Mouse (Mus musculus) brain, embryonic 14.5 days (tissue): ENCODE measurements around the gene Scel. TPM values are rescaled to one million over a fixed set of nuclear protein-coding genes. Genes with fewer than 3 reads are reported as not detected.

Source experiments
- DNase-seq: peaks from one replicate; pipeline ENCODE4 v3.0.0-alpha.2; 2011; ENCODE audit warnings: low read depth
- CTCF ChIP-seq: fragments of 200-500 bp; IDR thresholded peaks from 2 replicates; pipeline ENCODE4 v1.5.1; 2012; ENCODE audit warnings: inconsistent platforms, mild to moderate bottlenecking, moderate library complexity, borderline replicate concordance; ENCODE audit not compliant: insufficient read depth, insufficient read length; ENCODE audit errors: extremely low read depth
- POLR2A ChIP-seq: fragments of 200-500 bp; IDR thresholded peaks from 2 replicates; pipeline ENCODE4 v1.6.1; 2012; ENCODE audit warnings: mild to moderate bottlenecking, inconsistent platforms, borderline replicate concordance; ENCODE audit not compliant: poor library complexity, insufficient read depth, insufficient read length, severe bottlenecking; ENCODE audit errors: extremely low read depth
- polyA plus RNA-seq: library from polyadenylated mRNA; depleted of rRNA; stranded (reverse); fragments of >200 nt; gene quantifications from 2 replicates; pipeline ENCODE4 v1.2.3, GENCODE M21; 2012; rRNA removed

Gene Scel
- polyA plus RNA-seq, 1 experiment = 0.38 TPM

DNA sequence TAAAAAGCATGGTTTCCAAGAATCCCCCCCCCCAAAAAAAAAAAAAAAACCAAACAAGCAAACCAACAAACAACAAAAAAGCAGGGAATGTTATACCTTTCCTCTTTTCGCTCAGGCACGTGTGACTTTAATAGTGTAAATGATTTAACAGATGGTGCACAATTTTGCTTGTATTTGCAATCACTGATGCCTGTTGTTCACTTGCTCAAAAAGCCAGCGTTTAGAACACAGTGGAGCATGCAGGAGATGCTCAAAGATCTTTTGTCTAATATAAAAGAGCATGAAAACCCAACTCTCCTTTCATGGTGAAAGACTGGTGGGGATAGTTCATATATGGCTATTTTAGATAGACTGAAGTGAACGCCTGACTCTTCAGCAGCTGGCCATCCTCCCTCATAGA, 136.2 kb downstream of the Scel start:
- no peak for DNase-seq
- TF ChIP-seq POLR2A (no peak), CTCF (no peak)

DNA sequence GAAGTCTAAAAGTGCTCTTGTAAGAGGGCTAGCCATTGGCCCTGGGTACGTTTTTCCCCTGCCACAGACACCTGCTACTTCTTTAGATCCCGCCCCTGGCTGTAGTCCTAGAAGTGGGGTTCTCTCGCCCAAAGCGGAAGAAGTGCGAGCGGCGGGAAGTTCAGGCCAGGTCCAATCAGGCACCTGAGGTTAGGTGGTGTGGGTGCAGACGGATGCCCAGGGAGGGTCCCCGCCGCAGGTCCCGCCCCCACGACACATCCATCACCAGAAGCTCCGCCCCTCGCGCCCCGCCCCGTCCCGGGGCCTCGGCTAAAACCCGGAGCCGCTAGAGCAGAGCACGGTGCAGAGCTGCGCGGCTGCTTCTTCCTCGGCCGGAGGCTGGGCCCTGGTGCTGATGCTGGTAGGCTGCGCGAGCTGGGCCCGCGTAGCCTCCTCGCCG, 136.8 kb downstream of the Scel start, which contains the start of gene Slain1:
Gene Slain1 (plus strand): TSS at position 333 of the 439 bp plus-strand sequence.
- DNase-seq = peak; percentile 97
- TF ChIP-seq POLR2A = peak; percentile 97
- TF ChIP-seq CTCF = no peak

DNA sequence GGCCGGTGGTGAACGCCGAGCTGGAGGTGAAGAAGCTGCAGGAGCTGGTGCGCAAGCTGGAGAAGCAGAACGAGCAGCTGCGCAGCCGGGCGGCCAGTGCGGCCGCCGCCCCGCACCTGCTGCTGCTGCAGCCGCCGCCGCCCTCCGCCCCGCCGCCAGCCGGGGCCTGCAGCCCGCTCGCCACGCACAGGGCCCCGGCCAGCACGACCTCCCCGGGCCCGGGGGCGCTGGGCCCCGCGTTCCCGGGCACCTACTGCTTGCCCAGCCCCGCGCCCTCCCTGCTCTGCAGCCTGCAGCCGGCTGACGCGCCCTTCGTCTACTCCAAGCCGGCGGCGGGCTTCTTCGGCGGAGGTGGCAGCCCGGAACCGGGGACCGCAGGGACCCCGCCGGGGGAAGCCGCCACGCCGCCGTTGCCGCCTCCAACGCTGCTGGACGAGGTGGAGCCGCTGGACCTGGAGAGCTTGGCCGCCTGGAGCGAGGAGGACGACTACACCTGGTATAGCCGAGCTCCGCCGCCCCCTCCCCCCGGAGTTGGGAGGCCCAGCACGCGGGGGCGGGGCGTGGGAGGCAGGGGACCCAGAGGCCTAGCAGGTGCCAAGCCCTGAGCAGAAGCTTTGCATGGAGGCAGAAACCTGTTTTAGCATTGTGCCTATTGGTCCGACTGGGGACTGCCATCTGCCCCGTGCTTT, 137.4 kb downstream of the Scel start:
- TF ChIP-seq POLR2A = no peak
- TF ChIP-seq CTCF = no peak
- DNase-seq = peak; percentile 88

DNA sequence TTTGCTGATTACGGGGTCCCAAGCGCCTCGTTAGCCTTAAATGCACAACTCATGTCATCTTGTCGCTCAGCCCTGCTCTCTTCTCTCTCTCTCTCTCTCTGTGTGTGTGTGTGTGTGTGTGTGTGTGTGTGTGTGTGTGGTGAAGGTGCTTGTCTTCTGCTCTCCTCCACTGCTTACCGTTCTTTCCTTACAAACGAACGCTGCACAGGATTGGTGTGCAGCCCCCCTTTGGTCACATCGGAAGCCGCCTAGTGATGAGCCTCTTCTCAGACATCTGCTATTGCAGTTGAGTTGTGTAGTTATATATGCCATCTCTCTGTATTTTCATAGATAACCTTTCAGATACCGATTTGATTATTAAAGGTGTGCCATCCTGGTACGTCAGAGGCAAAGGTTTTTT, 138.0 kb downstream of the Scel start:
- DNase-seq = no peak
- TF ChIP-seq CTCF (peak; percentile 5; the same call in 1 of the 2 replicates), POLR2A (no peak)

DNA sequence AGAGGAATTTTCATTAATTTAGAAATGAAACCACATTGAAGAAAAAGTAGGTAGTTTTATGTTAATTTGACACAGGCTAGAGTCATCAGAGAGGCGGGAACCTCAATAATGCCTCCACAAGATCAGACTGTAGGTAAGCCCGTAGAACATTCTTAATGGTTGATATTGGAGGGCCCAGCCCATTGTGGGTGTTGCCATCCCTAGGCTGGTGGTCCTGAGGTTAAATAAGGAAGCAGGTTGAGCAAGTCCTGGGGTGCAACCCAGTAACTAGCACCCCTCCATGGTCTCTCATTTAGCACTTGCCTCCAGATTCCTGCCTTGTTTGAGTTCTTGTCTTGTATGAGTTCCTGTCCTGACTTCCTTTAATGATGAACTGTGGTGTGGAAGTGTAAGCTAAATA, 138.4 kb downstream of the Scel start:
- TF ChIP-seq CTCF = no peak
- TF ChIP-seq POLR2A = no peak
- DNase-seq = peak; percentile 20

DNA sequence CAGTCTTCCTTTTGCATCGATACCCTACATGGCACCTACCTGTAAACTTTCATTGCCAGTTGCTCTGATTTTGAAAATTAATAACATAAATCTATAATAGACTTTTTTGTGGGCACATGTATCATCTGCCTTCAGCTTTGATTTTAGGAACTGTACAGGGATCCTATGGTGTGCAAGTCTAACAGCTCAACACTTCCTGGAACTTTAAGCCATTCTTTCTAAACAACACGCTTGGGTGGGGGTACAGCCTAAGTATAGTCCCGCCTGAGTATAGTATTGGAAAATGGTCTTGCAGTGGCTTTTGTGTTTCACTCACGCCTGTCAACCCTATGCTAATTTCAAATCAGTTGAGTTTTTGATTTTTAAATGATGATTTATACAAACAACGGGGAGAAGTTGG, 139.4 kb downstream of the Scel start:
- TF ChIP-seq CTCF (no peak), POLR2A (no peak)
- no peak for DNase-seq

DNA sequence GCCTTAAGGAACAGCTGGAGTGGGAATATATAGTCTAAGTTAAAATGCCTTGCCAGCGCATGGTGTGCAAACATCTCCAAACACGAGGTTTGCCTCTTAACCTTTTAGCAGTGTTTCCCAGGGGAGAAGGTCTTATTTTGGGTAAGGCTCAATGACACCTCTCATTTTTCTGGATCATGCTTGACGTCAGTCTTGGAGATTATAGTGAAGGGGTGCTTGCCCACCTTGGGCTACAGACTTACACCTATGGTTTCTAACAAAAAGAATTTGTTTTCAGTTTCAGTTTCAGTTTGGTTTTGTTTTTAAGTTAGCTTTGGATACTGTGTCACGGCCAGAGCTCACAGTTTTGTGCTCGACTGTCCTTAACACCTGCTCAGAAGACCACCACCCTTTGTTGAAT, 140.7 kb downstream of the Scel start:
- no peak for DNase-seq
- TF ChIP-seq CTCF (no peak), POLR2A (no peak)

DNA sequence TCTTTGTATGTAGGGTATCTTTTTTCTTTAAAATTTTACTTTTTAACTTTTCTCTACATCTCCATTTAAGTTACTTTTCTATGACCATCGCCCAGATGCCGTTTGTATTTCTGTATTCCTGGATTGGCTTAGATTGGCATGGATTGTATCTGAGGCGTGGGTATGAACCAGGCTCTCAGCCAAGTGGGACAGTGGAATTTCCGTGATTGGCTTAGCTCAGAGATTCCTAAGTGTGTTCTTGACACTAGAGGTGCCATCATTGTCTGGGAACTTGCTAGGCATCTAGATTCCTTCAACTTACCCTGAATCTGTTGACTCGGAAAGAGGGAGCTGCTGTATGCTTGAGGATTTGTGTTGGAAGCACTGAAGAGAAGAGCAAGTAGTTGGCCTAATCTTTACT, 142.3 kb downstream of the Scel start:
- TF ChIP-seq POLR2A = no peak
- no peak for TF ChIP-seq CTCF
- peak; percentile 25 for DNase-seq

DNA sequence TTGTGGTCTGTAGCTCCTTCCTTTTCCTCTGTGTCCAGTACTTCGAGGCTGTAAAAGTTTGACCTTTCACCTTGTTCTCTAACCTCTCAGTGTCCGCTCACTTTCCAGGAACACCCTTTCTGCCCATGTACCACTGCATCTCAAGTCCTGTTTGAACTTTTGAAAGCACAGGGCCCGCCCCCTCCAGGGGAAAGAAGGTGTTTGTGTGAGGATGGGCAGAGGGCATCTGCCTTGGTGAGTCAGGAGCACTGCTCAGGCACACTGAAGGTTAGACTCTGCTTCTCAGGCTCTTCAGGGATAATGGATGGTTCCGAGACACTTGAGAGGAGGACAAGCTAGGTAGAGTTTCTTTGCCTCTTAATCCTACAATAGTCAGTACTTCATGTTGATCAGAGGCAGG, 144.7 kb downstream of the Scel start:
- DNase-seq = no peak
- TF ChIP-seq POLR2A (no peak), CTCF (no peak)

Other genes with a start within 250 kb of the Scel start
- 100 and 132 TPM in 2 replicates for gene Mycbp2, start 166.5 kb upstream of the Scel start, polyA plus RNA-seq
- gene Slain1, start 136.9 kb downstream of the Scel start, polyA plus RNA-seq = 73.9 and 93.0 TPM in 2 replicates